Mouse (Mus musculus): ENCODE measurements at regions not wholly inside any gene's neighbourhood (a gene's known extent, or its start where the extent isn't known, plus 50 kb on each side); places are given as distances from the start of the nearest gene placed in this dataset.
A peak's percentile ranks its signal among the peaks of the same experiment; 100 is the strongest.

- DNase-seq (ENCODE audit: low spot score): no peak
Observed at GRCm38 (mm10) chr1:163650577-163651180, 74.4 kb downstream of the Mettl11b start.

DNA sequence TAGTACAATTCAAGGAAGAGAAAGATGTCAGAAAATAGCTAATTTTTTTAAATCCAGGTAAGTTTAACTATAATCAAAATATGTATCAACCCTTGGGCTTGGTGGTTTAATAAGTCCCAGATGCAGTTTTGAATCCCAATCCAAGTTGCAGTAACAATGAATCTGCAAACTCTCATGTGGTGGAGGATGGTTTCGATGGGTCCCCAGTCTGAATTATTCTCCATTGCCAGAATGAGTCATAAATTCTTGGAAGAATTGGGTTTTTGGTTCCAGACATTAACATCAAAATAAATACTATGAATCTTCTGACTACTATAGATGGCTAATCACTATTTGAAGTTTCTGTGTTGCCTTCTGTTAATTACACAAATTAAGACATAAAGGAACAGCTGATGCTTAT is 82.9 kb downstream of the Mettl11b start:
- DNase-seq (ENCODE audit: low spot score): no peak

DNA sequence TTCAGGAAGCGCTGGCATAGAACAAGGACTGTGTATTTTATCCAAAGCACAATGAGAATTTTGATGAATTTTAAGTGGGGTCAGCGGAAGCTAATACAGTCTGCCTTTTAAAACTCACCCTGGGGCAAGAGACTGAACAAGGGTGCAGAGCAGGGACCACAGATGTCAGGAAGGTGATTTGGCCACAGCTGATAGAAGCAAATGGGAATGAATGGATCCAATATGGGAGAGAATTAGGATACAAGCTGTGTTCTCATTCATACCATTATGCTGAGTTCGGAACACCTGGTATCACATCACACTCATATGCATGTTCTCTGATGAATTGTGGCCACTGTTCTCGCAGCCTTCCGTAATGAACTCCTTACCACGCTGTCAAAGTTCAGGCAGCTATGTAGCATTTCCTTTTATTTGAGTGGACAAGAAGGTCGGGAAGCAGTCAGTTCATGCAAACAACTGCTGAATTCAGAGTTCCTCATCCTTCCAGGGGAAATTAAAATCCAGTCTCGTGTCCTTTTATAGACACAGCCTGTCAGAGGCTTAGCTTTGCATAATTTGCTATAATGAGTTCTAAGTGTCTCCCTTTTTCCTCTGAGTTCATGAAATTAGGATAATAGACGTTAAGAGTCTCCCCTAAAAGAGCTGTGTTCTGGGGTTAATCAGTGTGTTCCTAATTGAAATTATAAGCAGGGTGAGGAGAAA is 84.4 kb downstream of the Mettl11b start:
- DNase-seq (ENCODE audit: low spot score): no peak

- DNase-seq (ENCODE audit: low spot score): no peak
Observed at GRCm38 (mm10) chr1:163630291-163630812, 94.7 kb downstream of the Mettl11b start.

GRCm38 (mm10) chr1:163624887-163625286 is 100.1 kb downstream of the Mettl11b start:
- no peak for DNase-seq (ENCODE audit: low spot score)

GRCm38 (mm10) chr1:163621293-163621692 is 103.7 kb downstream of the Mettl11b start:
- no peak for DNase-seq (ENCODE audit: low spot score)

- no peak for DNase-seq (ENCODE audit: low spot score)
Observed at GRCm38 (mm10) chr1:163619831-163620230, 105.2 kb downstream of the Mettl11b start.

DNA sequence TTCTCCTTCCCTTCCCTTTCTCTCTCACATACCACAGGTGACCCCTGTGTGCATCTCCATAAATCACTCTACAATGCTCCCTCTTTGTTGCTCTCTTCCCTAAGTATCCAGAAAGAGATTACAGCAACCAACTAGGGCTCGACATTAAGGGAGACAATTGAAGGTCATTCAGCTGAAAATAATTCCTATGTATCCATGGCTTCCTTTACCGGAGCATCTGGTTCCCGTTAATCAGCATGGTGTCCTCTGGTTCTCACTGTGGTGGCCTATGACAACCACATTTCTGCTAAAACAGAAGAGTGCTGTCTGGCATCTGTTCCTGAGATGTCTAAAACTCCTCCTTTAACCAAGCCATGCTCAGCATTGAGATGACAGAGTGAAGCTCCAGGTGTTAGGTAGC is 106.9 kb downstream of the Mettl11b start:
- DNase-seq (ENCODE audit: low spot score): no peak

GRCm38 (mm10) chr1:163616596-163616995 is 108.4 kb downstream of the Mettl11b start:
- DNase-seq (ENCODE audit: low spot score): no peak

DNA sequence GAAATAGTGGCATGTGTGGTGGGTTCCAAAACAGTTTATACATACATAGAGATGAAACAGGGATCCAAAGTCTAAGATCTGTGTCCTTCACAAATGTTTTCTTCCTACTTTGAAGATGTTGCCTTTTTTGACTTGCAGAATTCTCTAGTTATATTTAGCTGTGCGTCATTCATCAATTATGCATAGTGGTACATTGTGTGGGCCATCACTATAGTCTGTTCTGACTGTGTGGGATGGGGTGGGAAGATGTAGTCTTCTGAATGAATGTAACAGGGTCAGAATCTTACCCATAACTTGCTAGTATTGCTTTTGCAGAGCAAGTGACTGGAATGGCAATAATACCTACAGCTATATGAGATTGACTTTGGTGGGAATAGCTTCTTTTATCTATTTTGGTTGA is 116.6 kb downstream of the Mettl11b start:
- no peak for DNase-seq (ENCODE audit: low spot score)

- no peak for DNase-seq (ENCODE audit: low spot score)
Observed at GRCm38 (mm10) chr1:163607701-163608100, 117.3 kb downstream of the Mettl11b start.

- no peak for DNase-seq (ENCODE audit: low spot score)
Observed at GRCm38 (mm10) chr1:163599926-163600890, 124.8 kb downstream of the Mettl11b start.

- DNase-seq (ENCODE audit: low spot score): no peak
Observed at GRCm38 (mm10) chr1:163576411-163576810, 148.6 kb downstream of the Mettl11b start.

GRCm38 (mm10) chr1:163575593-163575992 is 149.4 kb downstream of the Mettl11b start:
- DNase-seq (ENCODE audit: low spot score): no peak

GRCm38 (mm10) chr1:163574409-163575161 is 150.4 kb downstream of the Mettl11b start:
- DNase-seq (ENCODE audit: low spot score): peak; percentile 12

DNA sequence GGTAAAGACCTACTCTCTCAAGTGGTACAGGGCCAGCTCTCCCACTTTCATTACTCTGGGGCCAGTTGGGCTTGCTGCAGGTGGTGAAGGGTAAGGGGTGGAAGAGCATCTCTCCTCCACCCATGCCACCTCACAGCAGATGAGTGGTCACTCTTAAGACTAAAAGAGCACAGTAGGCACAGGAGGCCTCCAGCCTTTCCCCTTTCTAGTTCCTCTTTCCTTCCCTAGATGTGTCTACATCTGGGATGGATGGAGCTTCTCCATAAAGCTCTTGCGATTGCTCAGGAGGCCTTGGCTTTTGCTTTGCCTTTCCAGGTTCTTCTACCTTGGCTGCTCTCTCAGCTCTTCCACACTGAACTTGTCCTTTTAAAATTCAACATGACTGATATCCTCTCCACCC is 151.5 kb downstream of the Mettl11b start:
- no peak for DNase-seq (ENCODE audit: low spot score)

DNA sequence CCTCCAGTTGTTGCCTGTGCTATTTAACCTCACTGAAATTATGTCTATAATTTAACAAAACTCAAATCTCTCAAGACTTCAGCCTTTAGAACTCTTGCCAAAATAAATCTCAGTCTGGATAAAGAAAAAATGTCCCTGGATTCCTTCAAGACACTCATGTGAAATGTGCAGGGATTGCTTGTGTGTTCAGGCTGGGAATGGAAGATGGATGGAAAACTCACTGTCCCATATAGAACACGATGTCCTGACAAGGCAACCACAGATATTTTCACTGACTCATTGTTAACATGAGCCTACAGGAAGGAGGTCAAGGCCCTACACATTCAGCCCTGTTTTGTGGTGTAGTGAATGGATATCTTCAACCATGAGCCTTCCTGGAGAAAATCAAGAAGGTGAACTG is 160.3 kb upstream of the Gorab start:
- no peak for DNase-seq (ENCODE audit: low spot score)

DNA sequence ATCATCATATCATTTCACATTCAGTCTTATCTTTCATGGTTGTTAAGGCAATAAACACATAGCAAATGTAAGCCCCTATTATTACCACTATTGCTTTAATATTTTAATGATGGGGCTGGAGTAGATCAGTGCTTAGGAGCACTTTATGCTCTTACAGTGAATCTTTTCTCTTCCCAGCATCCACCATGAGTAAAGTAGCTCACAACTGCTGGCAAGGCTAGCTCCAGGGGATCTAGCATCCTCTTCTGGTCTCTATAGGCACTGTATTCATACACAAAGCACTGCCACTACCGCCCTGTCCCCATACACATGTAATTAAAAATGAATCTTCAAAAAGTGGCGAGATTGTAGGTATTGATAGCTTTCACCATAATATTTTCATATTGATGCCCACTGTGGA is 159.6 kb upstream of the Gorab start:
- DNase-seq (ENCODE audit: low spot score): no peak

GRCm38 (mm10) chr1:163562166-163562733 is 158.8 kb upstream of the Gorab start:
- DNase-seq (ENCODE audit: low spot score): no peak

DNA sequence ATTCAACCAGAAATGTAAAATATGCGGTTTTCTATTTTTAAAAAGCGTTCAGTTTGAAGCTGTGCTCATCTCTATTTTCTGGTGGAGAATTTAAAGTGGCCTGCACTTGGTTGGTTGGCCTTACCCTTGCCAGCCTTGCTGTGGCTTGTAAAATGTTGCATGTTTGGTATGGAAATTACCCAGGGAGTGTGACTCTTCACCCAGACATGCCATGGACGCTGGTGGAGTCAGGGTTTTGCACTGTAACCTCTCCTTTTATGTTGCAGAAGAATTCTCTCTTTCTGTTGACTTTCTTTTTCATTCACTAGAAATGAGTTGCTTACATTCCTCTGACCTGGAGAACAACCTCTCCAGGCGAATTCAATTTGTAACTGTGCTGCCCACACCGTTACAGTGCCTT is 157.5 kb upstream of the Gorab start:
- no peak for DNase-seq (ENCODE audit: low spot score)

- no peak for DNase-seq (ENCODE audit: low spot score)
Observed at GRCm38 (mm10) chr1:163560276-163560943, 156.9 kb upstream of the Gorab start.

Data from testis, postnatal 14 days (tissue).